Mouse (Mus musculus): ENCODE data around the gene Crcp.

Gene Crcp

GRCm38 (mm10) chr5:130029142-130029897 lies at the start of gene Crcp, which contains the start of gene Asl:
Crcp (plus strand) TSS chr5:130029290.
Asl (minus strand) TSS chr5:130029247.
- DNase-seq = peak; percentile 82 to 86

GRCm38 (mm10) chr5:129980216-129980615 lies 48.9 kb upstream of the Crcp start:
- no peak for DNase-seq

- DNase-seq = no peak
Measured at GRCm38 (mm10) chr5:129989376-129989775, 39.7 kb upstream of the Crcp start.

- DNase-seq = no peak
Measured at GRCm38 (mm10) chr5:129991898-129992297, 37.2 kb upstream of the Crcp start.

GRCm38 (mm10) chr5:129993374-129993773 lies 35.7 kb upstream of the Crcp start:
- DNase-seq = no peak

GRCm38 (mm10) chr5:129994989-129995388 lies 34.1 kb upstream of the Crcp start:
- DNase-seq = no peak

DNA sequence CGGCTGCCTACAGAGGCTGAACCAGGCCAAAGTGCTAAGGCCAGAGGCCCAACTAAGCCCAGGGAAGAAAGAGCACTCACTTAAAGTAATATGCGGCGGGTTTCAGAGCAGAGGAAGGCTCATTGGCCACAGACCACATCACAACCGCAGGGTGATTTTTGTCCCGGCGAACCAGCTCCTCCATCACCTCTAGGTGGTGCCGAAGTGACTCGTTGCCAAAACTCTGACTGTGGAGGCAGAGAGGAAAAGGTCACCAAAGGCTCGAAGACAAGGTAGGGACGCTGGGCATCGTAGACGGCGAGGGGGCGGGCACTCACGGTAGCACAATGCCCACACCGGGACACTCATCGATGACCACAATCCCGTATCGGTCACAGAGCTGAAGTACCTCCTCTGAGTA lies 31.4 kb upstream of the Crcp start:
- DNase-seq = no peak

DNA sequence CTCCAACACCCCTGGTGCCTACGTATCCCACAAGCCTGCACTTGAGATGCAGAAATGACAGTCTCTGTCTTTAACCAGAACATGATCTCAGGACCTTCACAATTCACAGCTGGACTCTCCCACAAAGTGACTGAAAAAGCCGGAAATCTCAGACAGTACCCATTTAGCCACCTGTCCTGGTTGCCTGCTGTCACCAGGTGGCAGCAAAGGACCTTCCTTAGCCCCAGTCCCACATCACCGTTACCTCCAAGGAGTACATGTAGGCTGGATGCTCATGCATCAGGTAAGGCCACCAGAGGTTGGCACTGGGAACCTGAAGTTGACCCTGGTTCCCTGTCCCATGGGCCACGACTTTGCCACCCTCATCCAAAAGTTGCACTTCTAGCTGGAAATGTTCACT lies 30.0 kb upstream of the Crcp start:
- peak; percentile 54 for DNase-seq

GRCm38 (mm10) chr5:130000735-130001134 lies 28.4 kb upstream of the Crcp start:
- DNase-seq = no peak

DNA sequence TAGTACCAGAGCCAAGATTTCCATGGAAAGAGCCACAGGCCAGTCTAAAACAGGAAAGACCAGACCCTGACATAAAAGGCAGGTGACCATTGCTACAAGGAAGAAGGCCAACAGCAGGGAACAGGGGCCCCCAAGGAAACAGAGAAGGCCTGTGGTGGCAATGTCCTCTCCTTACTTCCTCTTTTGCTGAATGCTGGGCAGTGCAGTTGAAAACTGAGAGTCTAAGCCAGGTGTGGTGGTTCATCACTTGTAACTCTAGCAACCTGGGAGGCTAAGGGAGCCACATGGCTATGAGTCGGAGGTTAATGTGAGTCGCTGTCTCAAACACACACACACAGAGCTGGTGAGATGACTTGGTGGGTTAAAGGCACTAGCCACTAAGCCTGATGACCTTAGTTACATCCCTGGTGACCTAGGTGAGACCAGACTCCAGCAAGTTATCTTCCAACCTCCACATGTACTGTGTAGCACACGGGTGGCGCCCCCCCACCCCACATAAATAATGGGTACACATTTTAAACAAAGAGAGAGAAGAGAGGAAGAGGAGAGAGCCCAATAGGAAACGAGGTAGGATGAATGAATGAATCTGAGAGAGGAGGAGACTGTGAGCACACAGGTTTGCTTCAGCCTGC lies 27.6 kb upstream of the Crcp start:
- DNase-seq = no peak

- peak; percentile 67 to 68 for DNase-seq
Measured at GRCm38 (mm10) chr5:130002301-130003146, 26.6 kb upstream of the Crcp start, which contains the start of gene Gusb. Gusb (minus strand) TSS chr5:130003049.

GRCm38 (mm10) chr5:130003229-130003628 lies 25.9 kb upstream of the Crcp start:
- no peak for DNase-seq

- DNase-seq = no peak
Measured at GRCm38 (mm10) chr5:130007344-130007743, 21.7 kb upstream of the Crcp start.

GRCm38 (mm10) chr5:130008034-130008590 lies 21.0 kb upstream of the Crcp start:
- no peak for DNase-seq

DNA sequence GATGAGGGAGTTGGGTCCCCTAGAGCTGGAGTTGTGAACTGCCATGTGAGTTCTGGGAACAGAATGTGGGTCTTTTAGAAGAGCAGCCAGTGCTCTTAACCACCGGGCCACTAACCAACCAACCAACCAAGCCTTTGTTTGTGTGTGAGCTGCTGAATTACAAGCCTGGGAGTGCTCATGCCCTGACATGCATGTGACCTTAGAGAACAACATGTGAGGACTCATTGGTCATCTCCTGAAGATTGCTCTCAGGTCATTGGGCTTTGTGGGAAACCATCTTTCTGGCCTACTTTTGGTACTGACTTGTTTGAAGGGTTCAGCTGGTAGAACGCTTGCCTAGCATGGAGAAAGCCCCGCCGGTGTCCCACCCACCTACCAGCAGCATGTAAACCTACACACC lies 19.3 kb upstream of the Crcp start:
- DNase-seq = no peak

- DNase-seq = no peak
Measured at GRCm38 (mm10) chr5:130010961-130011360, 18.1 kb upstream of the Crcp start.

GRCm38 (mm10) chr5:130015104-130015503 lies 14.0 kb upstream of the Crcp start:
- DNase-seq = no peak

GRCm38 (mm10) chr5:130019461-130019860 lies 9.6 kb upstream of the Crcp start:
- no peak for DNase-seq

DNA sequence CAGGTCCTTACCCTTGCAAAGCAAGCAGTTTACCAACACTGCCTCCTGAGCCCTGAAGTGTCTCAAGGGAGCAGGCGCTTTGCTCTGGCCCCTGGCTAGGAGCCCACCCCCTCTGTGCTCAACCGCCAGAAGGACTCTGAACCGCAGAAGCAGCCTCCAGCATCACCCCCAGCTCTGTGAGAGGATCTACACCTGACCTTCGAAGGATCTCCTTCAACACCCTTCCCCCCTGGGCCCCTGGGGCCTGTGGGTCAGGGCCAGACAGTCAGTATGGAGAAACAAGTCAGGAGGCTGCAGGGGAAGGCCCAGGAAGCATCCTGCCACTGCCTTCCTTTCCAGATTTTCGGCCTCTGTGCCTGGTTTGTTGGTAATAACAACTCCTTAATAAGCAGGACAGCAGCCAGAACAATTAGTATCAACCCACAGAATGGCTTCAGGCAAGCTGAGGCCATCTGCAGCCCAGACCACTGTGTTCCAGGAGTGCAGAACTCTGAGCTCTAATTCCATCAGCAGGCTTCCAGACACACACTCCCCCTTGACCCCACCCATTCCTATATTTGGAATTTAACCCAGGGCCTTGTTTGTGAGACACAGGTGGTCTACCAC lies 7.6 kb upstream of the Crcp start:
- DNase-seq = no peak

DNA sequence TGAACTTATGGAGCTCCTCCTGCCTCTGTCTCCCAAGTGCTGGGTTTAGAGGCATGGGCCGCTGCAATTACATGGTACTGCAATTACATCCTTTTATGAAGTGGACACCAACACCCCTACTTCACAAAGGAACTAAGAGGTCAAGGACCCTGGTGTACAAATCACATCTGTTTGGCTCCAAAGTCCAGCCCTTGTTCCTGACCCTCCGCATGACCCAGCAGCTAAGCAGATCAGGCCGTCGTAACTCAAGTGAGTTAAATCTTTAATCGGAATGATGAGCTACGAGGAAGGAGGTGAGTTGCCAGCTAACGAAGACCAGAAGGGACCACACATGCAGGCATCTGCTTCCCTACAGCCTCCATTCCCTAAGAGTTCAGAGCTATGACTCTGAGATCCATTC lies 6.7 kb upstream of the Crcp start:
- no peak for DNase-seq

GRCm38 (mm10) chr5:130023067-130023766 lies 5.9 kb upstream of the Crcp start:
- DNase-seq = no peak

Measured in thymus, postnatal 36 days (tissue).